Mouse (Mus musculus): ENCODE data around the gene Rae1. TPM values are rescaled to one million over a fixed set of nuclear protein-coding genes. Genes with fewer than 3 reads are reported as not detected.

Gene Rae1
- total RNA-seq, 2 experiments from 2014 or later, result 11.0 to 11.2 TPM

DNA sequence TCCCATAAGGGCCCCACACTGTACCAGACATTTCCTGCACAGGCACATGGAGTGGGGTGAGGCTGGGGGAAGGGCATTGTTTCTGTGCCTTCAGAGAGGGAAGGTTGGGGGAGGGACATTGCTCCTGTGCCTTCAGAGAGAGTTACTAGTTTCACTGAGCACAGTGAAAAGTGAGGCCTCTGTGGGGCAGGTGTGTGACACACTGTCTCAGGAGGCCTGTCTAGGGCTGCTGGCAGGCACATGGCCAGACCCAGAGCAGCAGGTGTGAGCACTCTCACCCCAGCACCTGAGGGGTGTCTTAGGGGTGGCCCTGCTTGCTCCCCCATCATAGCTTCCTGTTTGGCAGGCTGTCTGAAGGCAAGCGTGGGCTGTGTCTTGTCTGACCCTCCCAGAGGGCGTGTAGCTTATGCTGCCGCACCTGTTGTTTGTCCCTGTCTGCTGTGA is 26.8 kb downstream of the Rae1 start:
- peak; percentile 21 for DNase-seq (ENCODE audit: low spot score)

DNA sequence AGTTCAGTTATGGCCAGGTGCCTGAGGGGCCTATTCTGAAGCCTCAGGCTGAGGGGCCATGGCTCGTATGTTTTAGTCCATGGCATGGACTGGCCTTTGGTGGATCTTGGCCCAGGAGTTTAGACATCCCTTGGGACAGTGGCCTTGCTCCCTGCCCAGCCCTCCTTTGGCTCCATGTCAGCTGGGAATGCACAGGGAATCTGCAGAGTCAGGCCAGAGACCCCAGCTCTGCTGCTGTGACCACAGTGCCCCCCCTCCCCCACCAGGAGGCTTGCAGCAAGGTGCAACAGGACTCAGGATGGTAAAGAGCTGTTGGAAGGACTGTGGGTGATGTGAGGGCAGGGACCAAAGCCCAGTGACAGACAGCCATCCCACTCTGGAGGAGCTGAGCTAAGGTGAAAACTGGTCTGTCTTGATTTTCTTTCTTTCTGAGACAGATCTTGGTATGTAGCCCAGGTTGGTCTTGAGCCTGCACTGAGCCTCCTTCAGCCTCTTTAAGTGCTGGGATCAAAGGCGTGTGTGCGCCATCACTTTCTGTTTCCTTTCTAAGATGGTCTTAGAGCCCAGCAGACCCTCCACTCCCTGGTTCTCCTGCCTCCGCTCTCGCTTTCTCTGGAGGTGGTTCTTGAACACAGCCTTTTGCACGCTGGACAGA is 27.4 kb downstream of the Rae1 start:
- DNase-seq (ENCODE audit: low spot score), result no peak

DNA sequence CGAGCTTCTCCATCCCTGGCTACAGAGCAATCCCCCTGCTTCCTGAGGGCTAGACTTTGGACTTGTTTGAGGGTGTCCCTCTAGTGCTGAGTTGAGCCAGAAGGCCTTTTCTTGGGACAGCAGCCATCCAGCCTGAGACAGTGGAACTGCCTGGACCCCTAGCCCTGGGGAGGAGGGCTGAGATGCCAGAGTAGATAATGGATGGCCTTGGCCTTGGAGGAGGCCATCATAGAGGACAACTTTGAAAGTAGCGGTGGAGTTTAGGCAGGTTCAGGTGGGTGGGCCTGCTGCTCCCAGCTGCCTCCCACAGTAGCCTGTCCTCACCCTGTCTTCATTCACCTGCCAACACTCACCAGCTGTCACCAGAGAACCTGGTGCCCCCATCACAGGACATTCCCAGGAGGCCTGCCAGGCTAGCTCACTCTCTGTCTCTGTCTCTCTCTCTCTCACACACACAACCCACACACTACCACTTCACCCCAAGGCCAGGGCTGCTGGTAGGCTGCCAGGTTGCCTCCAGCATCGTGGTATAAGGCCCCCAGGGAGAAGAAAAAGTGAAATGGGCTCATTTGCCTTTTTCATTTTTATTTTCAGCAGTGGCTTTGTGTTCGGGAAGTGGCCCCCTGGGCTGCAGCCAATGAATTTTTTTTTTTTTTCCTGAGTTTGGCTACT is 28.0 kb downstream of the Rae1 start:
- peak; percentile 60 for DNase-seq (ENCODE audit: low spot score)

GRCm38 (mm10) chr2:173028508-173029031 is 28.7 kb downstream of the Rae1 start:
- DNase-seq (ENCODE audit: low spot score), result no peak

GRCm38 (mm10) chr2:173030591-173031338 is 30.8 kb downstream of the Rae1 start:
- DNase-seq (ENCODE audit: low spot score), result no peak

DNA sequence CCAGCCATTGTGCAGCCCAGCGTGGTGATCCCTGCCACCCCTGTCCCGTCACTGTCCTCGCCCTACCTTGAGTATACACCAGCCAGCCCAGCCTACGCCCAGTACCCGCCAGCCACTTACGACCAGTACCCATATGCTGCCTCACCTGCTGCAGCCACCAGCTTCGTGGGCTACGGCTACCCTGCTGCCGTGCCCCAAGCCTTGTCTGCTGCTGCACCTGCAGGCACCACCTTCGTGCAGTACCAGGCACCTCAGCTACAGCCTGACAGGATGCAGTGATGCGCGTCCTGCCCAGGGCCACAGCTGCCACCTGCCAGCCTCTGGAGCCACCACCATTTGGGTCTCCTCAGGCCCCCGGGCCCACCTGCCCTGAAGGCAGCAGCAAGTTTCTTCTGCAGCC is 33.6 kb downstream of the Rae1 start:
- DNase-seq (ENCODE audit: low spot score), result no peak

GRCm38 (mm10) chr2:173034998-173035397 is 35.1 kb downstream of the Rae1 start:
- DNase-seq (ENCODE audit: low spot score), result no peak

GRCm38 (mm10) chr2:173035653-173036052 is 35.7 kb downstream of the Rae1 start:
- DNase-seq (ENCODE audit: low spot score), result no peak

DNA sequence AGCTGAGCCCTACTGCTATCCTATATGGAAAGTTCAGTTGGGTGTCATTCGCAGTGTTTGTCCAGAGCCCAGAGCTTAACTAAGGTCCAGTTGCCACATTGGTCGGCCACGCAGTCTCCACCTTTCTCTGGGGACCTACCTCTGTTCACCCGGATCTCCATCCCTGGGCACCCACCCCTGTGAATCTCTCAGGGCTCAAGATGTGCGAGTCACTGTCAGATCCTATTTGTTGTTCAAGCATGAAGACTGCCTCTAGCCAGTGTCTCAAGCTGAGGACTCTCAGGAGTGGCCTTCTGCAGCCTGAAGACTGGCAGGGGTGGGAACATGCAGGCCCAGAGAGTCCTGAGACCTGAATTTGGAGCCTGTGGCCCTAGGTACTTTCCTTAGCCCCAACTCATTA is 36.1 kb downstream of the Rae1 start:
- DNase-seq (ENCODE audit: low spot score), result no peak

DNA sequence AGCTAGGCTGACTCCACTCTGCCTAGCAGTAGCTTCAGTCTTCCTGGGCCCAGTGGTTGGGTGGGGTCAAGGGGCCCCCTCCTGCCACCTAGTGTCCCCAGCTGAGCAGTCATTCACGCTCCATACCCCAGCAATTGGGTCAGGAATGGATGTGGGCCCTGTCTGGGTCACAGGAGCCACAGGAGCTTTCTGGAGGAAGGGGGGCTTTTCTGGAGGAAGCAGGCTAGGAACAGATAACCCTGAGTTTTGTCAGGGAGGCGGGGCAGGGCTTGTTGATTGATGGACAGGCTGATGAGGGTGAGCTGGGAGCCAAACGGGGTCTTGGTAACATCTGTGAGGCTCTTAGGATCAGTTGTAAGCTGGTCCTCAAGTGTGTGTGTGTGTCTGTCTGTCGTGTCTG is 36.7 kb downstream of the Rae1 start:
- DNase-seq (ENCODE audit: low spot score), result no peak

GRCm38 (mm10) chr2:173037347-173037746 is 37.4 kb downstream of the Rae1 start:
- no peak for DNase-seq (ENCODE audit: low spot score)

DNA sequence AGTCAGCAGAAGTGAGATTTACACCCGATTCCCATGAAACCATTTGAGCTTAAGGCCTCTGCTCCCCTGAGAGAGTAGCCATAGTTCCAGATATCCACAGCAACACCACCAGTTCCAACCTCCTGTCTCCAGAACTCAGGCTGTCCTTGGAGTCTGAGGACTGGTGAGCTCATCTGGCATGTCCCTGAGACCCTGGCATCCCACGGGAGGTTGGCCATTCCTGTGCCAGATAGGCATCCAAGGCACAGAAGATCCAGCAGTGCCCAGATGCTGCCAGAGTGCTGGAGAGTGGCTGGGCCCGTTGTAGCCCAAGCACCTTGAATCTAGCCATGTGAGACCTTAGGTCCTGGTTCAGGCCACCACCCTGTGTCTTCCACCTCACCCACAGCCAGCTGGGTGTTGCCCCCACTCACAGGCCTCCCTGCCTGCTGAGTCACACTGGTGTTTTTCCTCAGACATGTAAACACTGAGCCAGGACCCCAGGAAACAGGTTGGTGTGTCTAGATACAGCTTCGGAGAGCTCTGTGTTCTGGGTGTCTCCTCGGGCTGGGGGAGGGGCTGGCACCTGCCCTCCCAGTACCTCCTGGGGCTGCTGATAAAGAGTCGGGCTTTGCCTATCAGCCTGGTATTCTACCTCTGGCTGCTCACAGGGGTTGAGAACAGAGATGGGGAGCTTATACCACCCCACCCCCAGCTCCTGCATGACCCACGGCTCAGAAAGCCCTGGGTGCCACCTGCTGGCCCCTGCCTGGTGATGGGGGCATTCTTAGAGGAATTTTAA is 38.1 kb downstream of the Rae1 start:
- DNase-seq (ENCODE audit: low spot score), result no peak

DNA sequence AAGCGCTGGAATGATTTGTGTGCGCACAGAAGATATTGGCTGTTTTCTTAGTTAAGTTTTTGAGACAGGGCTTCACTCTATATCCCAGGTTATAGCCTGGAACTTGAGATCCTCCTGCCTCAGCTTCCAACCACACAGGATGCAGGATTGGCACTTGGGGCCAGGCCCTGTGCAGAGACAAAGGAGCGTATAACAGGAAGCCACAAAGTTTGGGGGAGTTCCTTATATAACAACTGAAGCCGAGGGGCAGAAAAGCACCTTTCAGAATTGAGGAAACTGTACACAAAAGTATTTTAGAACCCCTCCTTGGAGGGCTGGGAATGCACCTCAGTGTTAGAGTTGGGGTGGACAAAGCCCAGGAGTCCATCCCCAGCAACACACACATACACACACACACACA is 39.1 kb downstream of the Rae1 start:
- no peak for DNase-seq (ENCODE audit: low spot score)

DNA sequence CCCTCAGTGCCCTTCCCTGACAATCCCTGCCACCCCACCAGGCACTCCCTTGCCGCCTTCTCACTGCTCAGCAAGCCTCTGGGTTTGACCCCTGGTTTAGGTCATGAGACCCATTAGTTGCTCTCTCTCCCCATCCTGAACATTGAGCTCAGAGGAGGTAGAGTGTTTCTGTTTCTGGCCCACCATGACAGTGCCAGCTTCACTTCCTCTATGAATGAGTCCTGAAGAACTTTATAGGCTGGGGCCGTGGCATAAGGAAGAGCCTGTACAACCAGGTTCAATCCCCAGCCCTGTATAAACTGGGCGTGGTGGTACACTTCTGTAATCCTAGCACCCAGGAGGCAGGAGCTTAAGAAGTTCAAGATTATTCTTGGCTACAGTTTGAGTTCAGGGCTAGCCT is 40.9 kb downstream of the Rae1 start:
- no peak for DNase-seq (ENCODE audit: low spot score)

DNA sequence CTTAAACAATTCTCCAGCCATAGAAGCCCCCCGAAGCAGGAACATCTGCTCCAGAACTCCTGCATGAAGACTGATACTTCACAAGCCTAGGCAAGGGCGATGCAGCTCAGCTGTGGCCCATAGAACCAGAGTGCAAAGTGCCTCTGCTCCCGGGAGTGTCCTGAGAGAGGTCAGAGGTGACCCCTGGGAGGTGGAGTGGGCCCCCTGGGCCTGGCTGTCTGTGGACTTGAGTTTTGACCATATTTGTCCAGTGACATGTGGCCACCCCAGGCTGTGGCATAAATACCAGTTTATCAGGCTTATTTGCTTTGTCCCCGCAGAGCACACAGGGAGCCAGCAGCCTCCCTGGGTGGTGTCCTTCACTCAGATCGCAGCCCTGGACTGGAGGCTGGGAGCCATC is 41.3 kb downstream of the Rae1 start:
- DNase-seq (ENCODE audit: low spot score), result no peak

DNA sequence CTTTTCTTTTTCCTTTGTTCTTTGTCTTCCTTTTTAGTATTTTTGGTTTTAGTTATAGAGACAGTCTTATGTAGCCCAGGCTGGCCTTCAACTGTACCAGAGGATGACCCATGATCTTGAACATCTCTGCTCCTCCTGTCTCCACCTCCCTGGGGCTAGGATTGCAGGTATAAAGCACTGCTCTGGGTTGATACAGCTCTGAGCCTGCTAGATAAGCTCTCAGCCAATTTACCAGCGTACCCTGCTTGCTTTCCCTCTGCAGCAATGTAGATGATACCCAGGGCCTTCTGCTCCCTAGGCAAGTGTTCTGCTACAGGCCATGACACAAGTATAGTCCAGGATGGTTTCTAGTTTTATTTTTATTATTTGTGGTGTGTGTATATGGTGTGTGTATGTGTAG is 42.0 kb downstream of the Rae1 start:
- no peak for DNase-seq (ENCODE audit: low spot score)

DNA sequence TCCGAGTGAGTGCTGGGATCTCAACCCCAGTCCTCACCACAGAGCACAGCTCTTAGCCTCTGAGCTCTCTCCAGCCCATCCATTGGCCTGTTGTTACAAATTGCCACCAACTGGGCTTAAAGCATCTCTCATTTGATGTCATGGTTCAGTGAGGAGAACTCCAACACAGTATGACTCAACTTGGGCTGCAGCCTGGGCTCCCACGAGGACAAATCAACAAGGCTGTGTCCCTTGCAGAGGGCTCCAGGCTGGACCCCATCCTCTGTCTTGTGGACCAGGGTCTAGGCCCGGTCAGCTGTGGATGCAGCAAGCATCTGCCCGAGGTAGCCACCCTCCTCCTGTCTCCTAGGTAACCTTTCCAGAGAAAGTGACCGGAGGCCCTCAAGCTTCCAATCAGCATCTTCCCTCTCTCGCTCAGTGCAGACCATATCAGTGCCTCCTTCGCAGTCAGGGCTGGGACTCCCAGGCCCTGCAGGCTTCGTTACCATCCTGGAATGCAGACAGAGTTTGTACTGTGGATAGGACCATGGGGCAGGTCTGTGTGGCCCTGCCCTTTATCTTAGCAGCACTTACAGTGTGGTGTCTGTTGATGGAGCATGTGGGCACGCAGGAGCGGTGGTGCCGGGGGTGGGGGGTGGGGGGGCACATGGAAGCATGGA is 42.7 kb downstream of the Rae1 start:
- no peak for DNase-seq (ENCODE audit: low spot score)

- DNase-seq (ENCODE audit: low spot score), result peak; percentile 94
Observed at GRCm38 (mm10) chr2:173044198-173044970, 44.5 kb downstream of the Rae1 start.

GRCm38 (mm10) chr2:173046582-173047297 is 46.8 kb downstream of the Rae1 start:
- DNase-seq (ENCODE audit: low spot score), result peak; percentile 69

DNA sequence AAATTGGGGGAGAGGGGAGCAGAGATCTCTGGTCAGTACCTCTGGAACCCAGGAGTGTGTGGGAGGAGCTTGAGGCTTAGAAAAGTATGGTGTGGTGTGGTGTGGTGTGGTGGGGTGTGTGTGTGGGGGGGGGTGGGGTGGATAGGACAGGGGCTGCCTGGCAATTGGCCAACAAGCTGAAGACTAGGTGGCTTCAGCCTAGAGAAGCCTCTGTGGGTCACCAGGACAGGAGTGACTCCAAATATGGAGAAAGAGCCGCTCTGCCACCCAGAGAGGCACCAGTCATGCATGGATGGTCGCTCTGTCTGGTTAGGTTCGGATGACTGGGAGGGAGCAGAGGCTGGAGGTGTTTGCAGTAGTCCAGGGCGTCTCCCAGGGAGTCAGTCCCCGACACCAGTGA is 47.6 kb downstream of the Rae1 start:
- DNase-seq (ENCODE audit: low spot score), result no peak

Data from gastrocnemius, adult 18-20 months (tissue).